In genomic region chr4:62290816-62291505, GRCm38 (mm10) we compare ENCODE assay signal across 17 mouse cellular contexts. TPM values are rescaled to one million over a fixed set of nuclear protein-coding genes. Genes with fewer than 3 reads are reported as not detected.
DNase-seq lines count a peak whose midpoint lies in the region; ATAC-seq and TF ChIP-seq lines count a peak whose summit lies in the region.
"Had no signal": no experiment of that assay in that cellular context is flagged by ENCODE, and none has a peak within 500 bp of the region (broad histone marks: within the 10 kb centered on the region; RNA-seq: fewer than 3 reads in every experiment).

No protein-coding gene starts in this region.

- peaks cover 6% of the 10 kb centered on the region for H3K4me1 ChIP-seq in thymus, adult 2 months (replicated peaks; ENCODE audit: control insufficient read depth, insufficient read depth, low read length)
- peaks cover 10% of the 10 kb centered on the region; the same call in 1 of the 2 replicates for H3K4me1 ChIP-seq in forebrain, postnatal 0 days (ENCODE audit: insufficient read depth)

- H3K27me3 ChIP-seq in thymus, adult 2 months (ENCODE audit: control insufficient read depth, insufficient read depth, low read length) = no peaks in the 10 kb centered on the region
- no peaks in the 10 kb centered on the region for H3K27me3 ChIP-seq in forebrain, postnatal 0 days (ENCODE audit: insufficient read depth, low read length)
- H3K27me3 ChIP-seq: forebrain, embryonic 13.5 days; heart, embryonic 13.5 days; midbrain, embryonic 15.5 days had no signal

- no peak overlapping the region for H3K9ac ChIP-seq in forebrain, postnatal 0 days
- H3K9ac ChIP-seq: forebrain, embryonic 13.5 days; heart, embryonic 13.5 days; midbrain, embryonic 15.5 days had no signal

- H3K4me3 ChIP-seq in thymus, adult 2 months (ENCODE audit: control insufficient read depth, insufficient read depth, low read length) = no peak overlapping the region
- H3K4me3 ChIP-seq in forebrain, postnatal 0 days (ENCODE audit: low read depth, low read length) = no peak overlapping the region
- H3K4me3 ChIP-seq: forebrain, embryonic 13.5 days; heart, embryonic 13.5 days; midbrain, embryonic 15.5 days had no signal

- 89% methylated on average over 9 of the region's 9 CpGs for WGBS in thymus, adult 2 months
- WGBS in forebrain, postnatal 0 days = 89% methylated on average over 9 of the region's 9 CpGs

- ATAC-seq in megakaryocyte, adult 5-6 weeks (ENCODE audit: poor library complexity, severe bottlenecking) = peak; percentile 72
- ATAC-seq in forebrain, postnatal 0 days = no peak
- ATAC-seq: forebrain, embryonic 13.5 days; midbrain, embryonic 15.5 days had no signal

- TF ChIP-seq CTCF in thymus, adult 2 months (IDR thresholded peaks at IDR 0.05; ENCODE audit: borderline replicate concordance, control insufficient read depth, extremely low read depth, insufficient read depth, low read length, poor library complexity) = no peak
- no peak for TF ChIP-seq CTCF in forebrain, postnatal 0 days (IDR thresholded peaks at IDR 0.05; ENCODE audit: low read depth)

- no peak overlapping the region for H3K4me2 ChIP-seq in forebrain, postnatal 0 days (ENCODE audit: low read depth)
- H3K4me2 ChIP-seq: forebrain, embryonic 13.5 days; heart, embryonic 13.5 days; midbrain, embryonic 15.5 days had no signal

- peak; percentile 83 for DNase-seq in heart, adult 11 months
- no peak for DNase-seq in heart, adult 9 months (ENCODE audit: low spot score in 2 of 2)
- DNase-seq in thymus, postnatal 14 days = peak; percentile 1
- no peak for DNase-seq in thymus, adult 2 months
- DNase-seq in Muller cell, postnatal 12 days (ENCODE audit: inconsistent ontology term) = peak; percentile 23
- no peak for DNase-seq in adrenal gland, postnatal 36 days
- DNase-seq in forebrain, postnatal 0 days = no peak
- DNase-seq: adrenal gland, adult 8-10 months; cerebellum, adult 9-11 months; kidney, postnatal 4 days; lung, adult 2 months; retina, postnatal 1 day had no signal

- H3K36me3 ChIP-seq in thymus, adult 2 months (ENCODE audit: control insufficient read depth, insufficient read depth, low read length) = no peaks in the 10 kb centered on the region
- peaks cover 26% of the 10 kb centered on the region for H3K36me3 ChIP-seq in forebrain, postnatal 0 days (ENCODE audit: insufficient read depth)
- H3K36me3 ChIP-seq: midbrain, embryonic 15.5 days had no signal

- no peak for TF ChIP-seq POLR2A in thymus, adult 2 months (IDR thresholded peaks at IDR 0.05; ENCODE audit: control insufficient read depth, extremely low read depth, insufficient read depth, low read length, poor library complexity)

- no peak overlapping the region for H3K27ac ChIP-seq in thymus, adult 2 months (ENCODE audit: control insufficient read depth, insufficient read depth, low read length)
- no peak overlapping the region for H3K27ac ChIP-seq in forebrain, postnatal 0 days (ENCODE audit: low read depth, low read length)
- H3K27ac ChIP-seq: forebrain, embryonic 13.5 days; heart, embryonic 13.5 days; midbrain, embryonic 15.5 days had no signal

- no peaks in the 10 kb centered on the region for H3K9me3 ChIP-seq in forebrain, postnatal 0 days (ENCODE audit: low read length)
- H3K9me3 ChIP-seq: forebrain, embryonic 13.5 days; G1E; heart, embryonic 13.5 days; midbrain, embryonic 15.5 days had no signal

RNA-seq across cellular contexts. Expression of gene Slc31a2, which starts 28.6 kb away (rescaled TPM):
- 19.0 and 21.6 TPM in 2 replicates for polyA plus RNA-seq in thymus, adult 2 months (2012; rRNA removed)
- total RNA-seq in megakaryocyte, adult 5-6 weeks (2015) = 61.5 and 74.8 TPM in 2 replicates
- total RNA-seq in megakaryocyte, adult 5-6 weeks (2017) = 49.5 and 54.3 TPM in 2 replicates
- 10 to 100 TPM; 30.8 to 36.9 TPM for total RNA-seq in adrenal gland, postnatal 36 days (2021)
- 11.3 and 15.8 TPM in 2 replicates for total RNA-seq in forebrain, postnatal 0 days (2014; rRNA removed)
- 5.3 and 10.9 TPM in 2 replicates for polyA plus RNA-seq in forebrain, postnatal 0 days (2015; fragmentation: Nextera tagmentation; extraction: Ambion mirVana)

Comparison
In these comparisons a context has a peak if more than half of its experiments do, and no peak if none do; other contexts are left out.
1. DNase-seq: peak in heart, adult 11 months (single experiment), thymus, postnatal 14 days (single experiment) and Muller cell, postnatal 12 days (single experiment); none in heart, adult 9 months (0 of 2), thymus, adult 2 months (single experiment), adrenal gland, postnatal 36 days (0 of 2) and forebrain, postnatal 0 days (single experiment).